Mouse (Mus musculus): ENCODE results near the gene Mx1.
A peak's percentile ranks its signal among the peaks of the same experiment; 100 is the strongest.

- TF ChIP-seq ZKSCAN1 (IDR thresholded peaks at IDR 0.05; ENCODE audit: low read depth, low read length) (no peak; the same call in 1 of the 2 replicates), GATA1 (IDR thresholded peaks at IDR 0.05; ENCODE audit: low read depth, low read length) (0 out of 2 replicates have a peak, but pooled peaks have one; percentile 13), USF1 (IDR thresholded peaks at IDR 0.05; ENCODE audit: low read depth, low read length) (peak; percentile 92), CHD2 (IDR thresholded peaks at IDR 0.05; ENCODE audit: low read length) (no peak), TBP (IDR thresholded peaks at IDR 0.05; ENCODE audit: low read depth, low read length) (0 out of 2 replicates have a peak, but pooled peaks have one; percentile 39), CTCF (IDR thresholded peaks at IDR 0.05 in 2 of 3, conservative IDR thresholded peaks at IDR 0.05 in 1 of 3; ENCODE audit: control insufficient read depth in 1 of 3, insufficient read depth in 1 of 3, low read depth in 2 of 3, low read length in 3 of 3, poor library complexity in 1 of 3, severe bottlenecking in 1 of 3) (peak; percentile 72 to 92 (median 87)), GABPA (IDR thresholded peaks at IDR 0.05; ENCODE audit: low read depth, low read length) (no peak), JUND (IDR thresholded peaks at IDR 0.05; ENCODE audit: low read depth, low read length) (no peak)
Observed at GRCm38 (mm10) chr16:97512347-97512751, 49.6 kb upstream of the Mx1 start.
